Mouse (Mus musculus): ENCODE results near the gene Wwox.

DNA sequence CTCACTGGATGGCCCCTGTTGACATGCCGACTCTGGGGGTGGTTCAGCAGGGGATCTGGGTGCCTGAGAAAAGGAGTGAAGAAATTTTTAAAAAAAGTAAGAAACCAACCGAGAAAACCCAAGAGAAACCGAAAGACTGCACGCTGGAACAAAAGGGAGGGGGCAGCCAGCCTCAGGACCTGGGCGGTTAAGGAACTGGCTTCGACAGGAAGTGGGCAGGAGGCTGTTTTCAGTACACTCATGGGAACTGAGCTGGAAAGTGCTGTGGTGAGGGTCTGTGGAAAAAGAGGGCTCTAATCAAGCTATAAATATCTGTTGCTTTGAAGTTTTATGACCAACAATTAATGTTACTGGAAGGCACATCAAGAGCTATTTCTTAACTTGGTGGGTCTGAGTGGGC is 794.6 kb downstream of the Wwox start:
- TF ChIP-seq HCFC1 (IDR thresholded peaks at IDR 0.05; ENCODE audit: borderline replicate concordance, insufficient read depth, low read length) (no peak), ZC3H11A (IDR thresholded peaks at IDR 0.05; ENCODE audit: borderline replicate concordance, low read depth, low read length) (no peak), ZNF384 (IDR thresholded peaks at IDR 0.05; ENCODE audit: low read depth, low read length) (no peak), MAFK (IDR thresholded peaks at IDR 0.05; ENCODE audit: insufficient read depth, low read depth, low read length) (no peak), CHD2 (IDR thresholded peaks at IDR 0.05; ENCODE audit: low read depth, low read length) (no peak)

Measured in ES-E14 (cell line).